Mouse (Mus musculus) kidney, embryonic 15.5 days (tissue): ENCODE measurements at regions not wholly inside any gene's neighbourhood (a gene's known extent, or its start where the extent isn't known, plus 50 kb on each side); places are given as distances from the start of the nearest gene placed in this dataset.

ENCODE experiments used
- ATAC-seq: fragments of 200-750 bp; cut with Nextera tagmentation; replicated peaks from 2 replicates; pipeline ENCODE4 v1.8.0; 2017; ENCODE audit warnings: moderate TSS enrichment; ENCODE audit not compliant: low FRiP score
- H3K27ac ChIP-seq: fragments of 300-500 bp; sonication (generic); 2 replicates; pipeline ENCODE4 v1.5.1; 2015; ENCODE audit warnings: mild to moderate bottlenecking, inconsistent platforms
- H3K27me3 ChIP-seq: fragments of 300-500 bp; sonication (generic); 2 replicates; pipeline ENCODE4 v1.6.1; 2015; ENCODE audit warnings: inconsistent platforms
- H3K36me3 ChIP-seq: fragments of 300-500 bp; sonication (generic); 2 replicates; pipeline ENCODE4 v1.6.1; 2015; ENCODE audit warnings: inconsistent platforms
- H3K4me1 ChIP-seq: fragments of 300-500 bp; sonication (generic); 2 replicates; pipeline ENCODE4 v1.6.1; 2015; ENCODE audit warnings: inconsistent platforms
- H3K4me2 ChIP-seq: fragments of 300-500 bp; sonication (generic); 2 replicates; pipeline ENCODE4 v1.6.1; 2015; ENCODE audit warnings: moderate library complexity, mild to moderate bottlenecking, inconsistent platforms
- H3K4me3 ChIP-seq: fragments of 300-500 bp; sonication (generic); replicated peaks from 2 replicates; pipeline ENCODE4 v1.5.1; 2015; ENCODE audit warnings: mild to moderate bottlenecking, inconsistent platforms
- H3K9ac ChIP-seq: fragments of 300-500 bp; sonication (generic); 2 replicates; pipeline ENCODE4 v1.6.1; 2015; ENCODE audit warnings: mild to moderate bottlenecking, inconsistent platforms
- H3K9me3 ChIP-seq: fragments of 300-500 bp; sonication (generic); replicated peaks from 2 replicates; pipeline ENCODE4 v1.6.1; 2016; ENCODE audit warnings: inconsistent platforms
- WGBS: fragments of 180-500 bp; shearing (Covaris S2); methylation state at CpG from one replicate; pipeline ENCODE4 v1.1.7; 2015; ENCODE audit warnings: mixed read lengths; 5-methylcytosine and 5-hydroxymethylcytosine counted together

DNA sequence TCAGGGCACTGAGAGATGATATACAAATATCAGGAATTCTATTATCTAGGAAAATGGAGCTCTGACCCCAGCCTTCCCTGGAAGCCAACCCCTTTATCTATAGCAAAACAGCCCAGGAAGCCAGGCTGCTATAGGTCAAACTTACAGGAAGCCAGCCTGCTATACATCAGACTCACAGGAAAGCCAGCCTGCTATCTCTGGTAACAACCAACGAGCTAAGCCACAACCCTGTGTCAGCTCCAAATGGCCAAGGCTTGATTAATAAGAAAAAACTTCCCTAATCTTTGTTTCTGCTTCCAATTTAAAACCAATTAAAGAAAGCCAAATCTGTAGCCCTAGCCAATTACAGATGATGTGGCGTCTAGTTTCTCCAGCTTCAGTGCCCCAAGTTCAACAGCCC, 114.4 kb upstream of the Tab2 start:
- Histone ChIP-seq H3K9ac (no peak overlapping the region), H3K9me3 (no peaks in the 10 kb centered on the region), H3K4me2 (no peak overlapping the region), H3K36me3 (no peaks in the 10 kb centered on the region), H3K4me1 (peaks cover 7% of the 10 kb centered on the region; the same call in 1 of the 2 replicates), H3K27ac (no peak overlapping the region), H3K4me3 (no peak overlapping the region), H3K27me3 (no peaks in the 10 kb centered on the region)
- no peak for ATAC-seq
- 24% methylated on average over 2 of the region's 2 CpGs for WGBS

DNA sequence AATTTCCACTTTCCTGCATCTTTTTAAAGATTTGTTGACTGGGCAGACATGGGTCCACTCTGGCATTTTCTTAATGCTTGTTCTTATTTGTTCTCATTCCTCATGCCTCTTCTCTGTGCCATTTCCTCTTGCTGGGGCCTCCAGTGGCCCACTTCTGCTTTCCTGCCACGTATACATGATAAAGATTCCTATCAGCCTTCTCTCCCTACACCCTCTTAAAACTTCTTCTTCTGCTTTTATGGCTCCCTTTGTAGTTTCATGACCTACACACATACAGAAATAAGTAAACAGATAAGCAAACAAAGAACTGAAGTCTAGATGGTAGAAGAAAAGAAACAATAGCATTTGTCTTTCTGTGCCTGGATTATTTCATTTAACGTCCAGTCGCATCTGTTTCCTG, 110.9 kb upstream of the Tab2 start:
- 60% methylated on average over 3 of the region's 3 CpGs for WGBS
- H3K27ac ChIP-seq: no peak overlapping the region
- no peak for ATAC-seq

DNA sequence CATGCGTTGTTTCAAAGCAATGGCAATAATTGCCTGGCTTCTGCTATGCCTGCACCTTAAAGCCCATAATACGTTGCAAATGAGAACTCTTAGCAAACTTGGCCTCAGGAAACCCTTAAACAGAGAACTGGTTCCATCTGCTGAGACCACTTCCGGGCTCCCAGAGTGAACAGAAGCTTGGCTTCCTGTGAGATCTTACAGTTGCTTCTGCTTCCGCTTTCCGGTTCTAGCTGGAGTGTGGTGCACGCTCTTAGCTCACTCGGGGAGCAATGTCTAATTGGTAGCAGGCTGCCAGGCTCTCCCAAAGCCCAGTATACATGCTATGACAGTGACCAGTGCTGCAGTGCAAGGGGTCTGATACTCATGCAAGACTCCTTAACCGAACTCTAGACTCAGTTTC, 109.7 kb upstream of the Tab2 start:
- 0 out of 2 replicates have a peak, but pooled peaks have one; percentile 18 for ATAC-seq
- no peak overlapping the region for H3K4me3 ChIP-seq
- H3K9me3 ChIP-seq: no peaks in the 10 kb centered on the region
- WGBS: 82% methylated on average over 8 of the region's 8 CpGs
- no peaks in the 10 kb centered on the region for H3K36me3 ChIP-seq
- H3K9ac ChIP-seq: no peak overlapping the region
- no peaks in the 10 kb centered on the region for H3K4me1 ChIP-seq
- H3K4me2 ChIP-seq: no peak overlapping the region
- H3K27ac ChIP-seq: no peak overlapping the region
- no peaks in the 10 kb centered on the region for H3K27me3 ChIP-seq

More for the DNA sequence above, 110.9 kb upstream of the Tab2 start:
- H3K9ac ChIP-seq: no peak overlapping the region
- H3K9me3 ChIP-seq: no peaks in the 10 kb centered on the region
- H3K4me1 ChIP-seq: peaks cover 7% of the 10 kb centered on the region; the same call in 1 of the 2 replicates
- H3K27me3 ChIP-seq: no peaks in the 10 kb centered on the region
- no peak overlapping the region for H3K4me2 ChIP-seq
- no peaks in the 10 kb centered on the region for H3K36me3 ChIP-seq
- H3K4me3 ChIP-seq: no peak overlapping the region

DNA sequence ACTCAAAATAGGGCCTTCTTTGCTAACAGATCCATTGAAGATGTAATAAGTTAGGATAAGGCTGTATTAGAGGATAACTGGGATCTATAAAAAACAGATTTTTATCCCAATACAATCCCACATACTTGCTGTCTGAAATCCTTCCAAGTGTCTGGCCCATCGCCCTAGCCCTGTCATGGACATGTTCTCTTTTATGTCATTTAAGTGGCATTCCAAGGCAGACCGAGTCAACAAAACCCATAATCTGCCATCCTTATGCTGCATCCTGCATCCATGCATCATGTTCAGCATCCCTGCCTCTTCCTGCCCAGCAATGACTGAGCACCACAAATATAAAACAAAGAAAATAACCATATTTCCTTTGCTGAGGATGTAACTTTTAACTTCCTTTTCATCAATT, 108.3 kb upstream of the Tab2 start:
- Histone ChIP-seq H3K9ac (no peak overlapping the region), H3K27me3 (no peaks in the 10 kb centered on the region), H3K4me2 (no peak overlapping the region), H3K9me3 (no peaks in the 10 kb centered on the region), H3K36me3 (no peaks in the 10 kb centered on the region), H3K4me1 (no peaks in the 10 kb centered on the region), H3K27ac (no peak overlapping the region), H3K4me3 (no peak overlapping the region)
- ATAC-seq: no peak
- 78% methylated on average over 2 of the region's 2 CpGs for WGBS

DNA sequence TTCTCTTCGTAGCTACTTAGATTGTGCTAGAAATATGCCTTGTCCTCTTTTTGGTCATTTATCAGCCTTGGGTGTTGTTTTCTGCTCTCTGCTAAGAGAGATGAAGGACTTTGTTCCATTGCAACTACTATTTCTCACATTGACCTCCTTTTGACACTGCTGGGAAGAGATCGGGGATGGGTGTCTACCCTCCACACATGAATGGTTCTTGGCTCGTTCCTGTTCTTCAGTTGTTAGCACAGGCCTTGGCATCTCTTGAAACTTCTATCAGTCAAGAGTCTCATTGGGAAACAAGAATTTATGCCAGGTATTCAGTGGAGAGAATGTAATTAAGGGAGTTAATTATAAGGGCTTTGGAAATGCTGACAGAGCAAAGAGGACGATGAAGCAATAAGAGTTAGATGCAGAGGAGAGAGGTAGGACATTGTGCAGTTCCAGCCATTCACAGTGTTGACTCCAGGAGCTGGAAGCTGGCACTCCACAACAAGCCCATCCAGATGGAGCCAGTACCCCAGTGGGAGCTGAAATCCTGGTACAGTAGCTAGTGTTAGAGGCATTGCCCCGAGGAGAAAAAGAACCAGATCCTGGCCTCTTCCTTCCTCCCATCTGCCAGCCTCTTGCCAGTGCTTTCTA, 107.5 kb upstream of the Tab2 start:
- H3K9me3 ChIP-seq: no peaks in the 10 kb centered on the region

DNA sequence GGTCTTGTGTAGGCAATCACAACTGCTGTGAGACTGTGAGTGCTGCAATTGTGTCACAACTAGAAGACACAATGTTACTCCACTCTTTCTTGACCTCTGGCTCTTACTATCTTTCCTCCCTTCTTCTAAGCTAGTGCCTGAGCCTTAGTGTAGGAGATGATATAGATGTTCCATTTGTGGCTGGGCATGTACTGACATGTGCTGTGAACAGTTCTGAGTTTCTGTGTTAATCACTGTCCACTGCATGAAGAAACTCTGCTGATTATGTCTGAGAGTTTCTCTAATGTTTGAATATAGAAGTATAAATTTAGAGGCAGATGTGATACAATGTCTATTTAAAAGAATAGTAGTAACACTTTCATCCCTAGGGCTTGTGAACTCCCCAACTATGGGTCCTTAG, 105.0 kb upstream of the Tab2 start:
- H3K36me3 ChIP-seq: no peaks in the 10 kb centered on the region
- H3K4me3 ChIP-seq: no peak overlapping the region
- H3K4me1 ChIP-seq: no peaks in the 10 kb centered on the region
- ATAC-seq: no peak
- H3K9me3 ChIP-seq: no peaks in the 10 kb centered on the region
- H3K9ac ChIP-seq: no peak overlapping the region
- H3K27me3 ChIP-seq: no peaks in the 10 kb centered on the region
- H3K4me2 ChIP-seq: no peak overlapping the region
- H3K27ac ChIP-seq: no peak overlapping the region

More for the DNA sequence above, 107.5 kb upstream of the Tab2 start:
- no peak overlapping the region for H3K4me2 ChIP-seq
- H3K9ac ChIP-seq: no peak overlapping the region
- no peaks in the 10 kb centered on the region for H3K27me3 ChIP-seq
- no peak overlapping the region for H3K4me3 ChIP-seq
- no peak for ATAC-seq
- 60% methylated on average over 5 of the region's 5 CpGs for WGBS
- no peak overlapping the region for H3K27ac ChIP-seq
- H3K4me1 ChIP-seq: no peaks in the 10 kb centered on the region
- H3K36me3 ChIP-seq: no peaks in the 10 kb centered on the region

DNA sequence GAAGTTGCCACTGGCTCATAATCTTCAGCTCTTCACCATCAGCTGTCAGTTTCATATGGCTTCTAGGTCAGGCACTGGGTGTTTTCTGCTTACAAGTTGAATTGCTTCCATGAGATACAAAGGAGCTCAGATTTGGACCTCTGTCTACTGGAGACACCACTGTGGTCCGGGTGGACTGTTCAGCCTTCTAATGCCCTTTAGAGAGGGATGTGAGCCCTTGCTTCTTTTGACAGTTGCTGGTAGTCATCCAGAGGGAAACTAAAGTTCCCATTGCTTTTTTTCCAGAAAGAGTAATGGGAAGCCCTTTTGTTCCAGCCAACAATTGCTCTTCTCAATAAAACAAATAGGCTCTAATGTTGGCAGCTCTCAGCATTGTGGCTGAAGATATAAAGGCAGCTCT, 103.7 kb upstream of the Tab2 start:
- H3K27me3 ChIP-seq: no peaks in the 10 kb centered on the region
- no peak overlapping the region for H3K4me3 ChIP-seq
- 79% methylated on average over 1 of the region's 1 CpGs for WGBS
- H3K27ac ChIP-seq: no peak overlapping the region
- H3K4me2 ChIP-seq: no peak overlapping the region
- no peak for ATAC-seq
- no peaks in the 10 kb centered on the region for H3K4me1 ChIP-seq
- no peaks in the 10 kb centered on the region for H3K9me3 ChIP-seq
- H3K9ac ChIP-seq: no peak overlapping the region
- H3K36me3 ChIP-seq: no peaks in the 10 kb centered on the region

DNA sequence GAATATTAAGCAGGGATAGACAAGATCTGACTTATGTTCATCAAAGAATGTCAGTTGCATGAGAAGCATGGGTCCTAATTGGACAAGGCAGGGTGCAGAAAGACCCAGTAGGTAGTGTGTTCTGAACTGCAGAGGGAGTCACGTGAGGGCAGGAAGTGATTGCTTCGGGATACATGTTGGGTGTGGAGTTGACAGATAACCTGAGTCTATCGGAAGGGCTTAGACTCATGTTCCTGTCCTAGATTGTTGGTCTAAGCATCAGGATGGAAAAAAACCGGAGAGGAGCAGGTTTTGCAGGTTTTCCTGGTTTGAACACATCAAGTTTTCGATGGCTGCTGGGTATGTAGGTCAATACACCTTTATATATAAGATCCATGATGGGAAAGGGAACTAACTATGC, 101.8 kb upstream of the Tab2 start:
- no peak for ATAC-seq
- H3K9ac ChIP-seq: no peak overlapping the region

DNA sequence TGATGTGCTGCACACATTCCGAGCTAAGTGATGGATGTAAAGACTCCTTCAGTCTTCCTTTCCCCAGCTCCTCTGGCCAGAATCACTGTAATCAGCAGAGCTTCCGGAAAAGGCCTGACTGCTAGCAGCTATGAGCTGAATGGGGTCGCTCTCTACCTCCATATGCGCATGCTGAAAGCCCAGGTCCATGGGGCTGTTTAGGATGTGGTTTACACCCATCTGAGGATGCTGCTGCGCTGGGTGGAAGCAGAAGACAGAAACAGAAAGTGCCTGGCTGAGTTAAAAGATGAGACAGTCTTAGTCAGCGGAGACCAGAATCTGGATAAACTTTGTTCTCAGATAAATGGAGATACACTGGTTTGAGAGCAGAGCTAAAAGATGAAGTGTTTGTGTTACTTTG, 99.3 kb upstream of the Tab2 start:
- Histone ChIP-seq H3K27ac (no peak overlapping the region), H3K36me3 (no peaks in the 10 kb centered on the region), H3K4me1 (no peaks in the 10 kb centered on the region), H3K27me3 (no peaks in the 10 kb centered on the region), H3K9me3 (no peaks in the 10 kb centered on the region), H3K4me3 (no peak overlapping the region), H3K4me2 (no peak overlapping the region), H3K9ac (no peak overlapping the region)
- ATAC-seq: no peak
- 73% methylated on average over 6 of the region's 6 CpGs for WGBS

More for the DNA sequence above, 101.8 kb upstream of the Tab2 start:
- 78% methylated on average over 5 of the region's 5 CpGs for WGBS
- no peaks in the 10 kb centered on the region for H3K4me1 ChIP-seq
- no peak overlapping the region for H3K4me3 ChIP-seq
- H3K9me3 ChIP-seq: no peaks in the 10 kb centered on the region
- H3K36me3 ChIP-seq: no peaks in the 10 kb centered on the region
- no peaks in the 10 kb centered on the region for H3K27me3 ChIP-seq
- H3K4me2 ChIP-seq: no peak overlapping the region
- H3K27ac ChIP-seq: no peak overlapping the region

DNA sequence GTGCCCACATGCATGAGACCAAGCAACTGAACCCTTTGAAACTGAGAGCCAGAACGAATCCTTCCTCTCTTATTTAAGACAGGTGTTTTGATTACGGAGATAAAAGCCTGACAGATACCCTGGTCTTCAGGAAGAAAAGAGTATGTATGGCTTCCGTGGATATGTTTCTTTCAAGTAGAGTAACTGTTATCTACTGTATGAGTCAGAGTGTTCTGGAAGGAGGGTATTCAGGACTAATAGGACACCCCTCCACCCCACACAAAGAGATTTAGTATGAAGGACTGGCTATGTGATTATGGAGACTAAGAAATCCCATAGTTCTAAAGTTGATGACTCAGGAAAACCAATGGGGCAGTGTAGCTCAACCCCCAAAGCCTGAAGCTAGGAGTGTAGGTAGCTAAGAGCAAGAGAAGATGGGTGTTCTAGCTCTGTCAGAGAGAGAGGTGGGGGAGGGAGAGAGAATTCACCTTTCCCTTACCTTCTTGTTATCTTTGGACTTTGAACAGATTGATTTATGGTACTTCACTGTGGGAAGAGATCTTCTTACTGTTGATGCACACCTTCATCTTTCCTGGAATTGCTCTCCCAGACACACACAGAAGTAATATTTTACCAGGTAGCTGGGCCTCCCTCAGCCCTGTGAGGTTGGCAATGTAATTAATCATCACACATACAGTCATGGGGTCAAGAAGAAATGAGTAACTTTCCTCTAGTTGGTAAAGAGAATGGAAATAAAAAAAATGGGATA, 87.6 kb upstream of the Tab2 start:
- 92% methylated on average over 3 of the region's 3 CpGs for WGBS
- H3K27me3 ChIP-seq: no peaks in the 10 kb centered on the region
- no peak overlapping the region for H3K27ac ChIP-seq
- H3K9ac ChIP-seq: no peak overlapping the region
- no peaks in the 10 kb centered on the region for H3K4me1 ChIP-seq
- no peak overlapping the region for H3K4me3 ChIP-seq
- H3K4me2 ChIP-seq: no peak overlapping the region
- H3K9me3 ChIP-seq: no peaks in the 10 kb centered on the region
- 0 out of 2 replicates have a peak, but pooled peaks have one; percentile 46 for ATAC-seq
- no peaks in the 10 kb centered on the region for H3K36me3 ChIP-seq

DNA sequence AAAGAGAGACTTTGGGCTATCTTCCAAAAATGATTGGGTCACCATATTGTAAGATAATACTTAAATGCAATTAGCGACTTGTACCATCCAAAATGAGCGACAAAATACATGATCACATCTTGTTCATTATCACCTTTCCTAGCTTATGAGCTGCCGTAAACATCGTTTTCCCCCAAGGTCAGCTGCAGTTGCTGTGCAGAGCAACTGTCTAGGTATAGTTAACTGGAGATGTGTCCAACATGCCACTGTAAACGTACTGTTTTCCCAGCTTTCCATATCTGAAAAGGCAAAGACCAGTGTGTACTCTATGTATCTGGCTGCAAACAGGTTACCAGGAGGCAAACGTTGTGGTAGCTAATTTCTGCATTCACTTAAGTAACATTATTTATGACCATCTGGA, 86.3 kb upstream of the Tab2 start:
- no peaks in the 10 kb centered on the region for H3K9me3 ChIP-seq
- no peak for ATAC-seq
- 76% methylated on average over 6 of the region's 6 CpGs for WGBS
- H3K4me3 ChIP-seq: no peak overlapping the region
- peaks cover 10% of the 10 kb centered on the region for H3K4me1 ChIP-seq
- H3K36me3 ChIP-seq: no peaks in the 10 kb centered on the region
- no peak overlapping the region for H3K27ac ChIP-seq
- H3K9ac ChIP-seq: no peak overlapping the region
- H3K27me3 ChIP-seq: no peaks in the 10 kb centered on the region
- no peak overlapping the region for H3K4me2 ChIP-seq

DNA sequence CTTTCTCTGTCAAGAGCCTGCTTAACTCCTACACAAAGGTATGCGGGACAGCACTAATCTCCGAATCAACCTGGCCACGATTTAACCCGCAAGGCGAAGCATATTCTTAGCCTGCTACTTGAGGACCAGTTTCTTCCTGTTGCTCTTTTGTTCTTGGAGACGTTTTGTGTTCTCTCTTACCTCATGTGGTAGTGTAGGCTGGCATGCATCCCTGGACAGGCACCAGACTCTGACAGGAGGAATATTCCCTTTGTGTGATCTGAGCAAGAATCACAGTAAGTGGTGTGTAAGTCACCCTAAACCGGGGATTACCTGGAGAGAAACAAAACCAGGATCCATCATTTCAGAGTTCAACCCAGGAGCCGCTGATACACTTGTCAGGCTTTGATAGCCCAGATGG, 85.8 kb upstream of the Tab2 start:
- no peak overlapping the region for H3K27ac ChIP-seq
- no peak overlapping the region for H3K9ac ChIP-seq
- no peaks in the 10 kb centered on the region for H3K27me3 ChIP-seq
- no peaks in the 10 kb centered on the region for H3K36me3 ChIP-seq
- WGBS: 56% methylated on average over 8 of the region's 8 CpGs
- no peak overlapping the region for H3K4me3 ChIP-seq
- H3K4me1 ChIP-seq: peaks cover 13% of the 10 kb centered on the region
- no peak overlapping the region for H3K4me2 ChIP-seq
- ATAC-seq: no peak
- no peaks in the 10 kb centered on the region for H3K9me3 ChIP-seq
